ENCODE assay signal across 20 mouse cellular contexts in the genomic region with DNA sequence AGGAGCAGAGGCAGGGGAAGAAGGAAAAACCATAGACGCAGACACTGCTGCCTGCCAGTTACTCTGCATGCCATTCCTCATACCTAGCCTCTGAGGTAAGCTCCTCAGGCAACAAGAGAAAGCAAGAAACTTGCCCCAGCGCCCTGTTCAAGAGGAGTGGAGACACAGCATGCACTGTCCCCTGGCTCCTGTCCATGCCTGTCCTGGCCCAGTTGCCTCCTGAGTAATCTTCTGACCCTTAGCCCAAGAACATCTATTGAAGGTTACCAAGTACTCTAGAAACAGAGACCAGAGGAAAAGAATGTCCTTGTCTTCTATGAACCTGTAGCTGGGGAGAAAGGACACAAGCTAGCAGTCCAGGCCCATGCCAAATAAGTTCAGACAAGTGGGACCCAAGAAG. TPM values are rescaled to one million over a fixed set of nuclear protein-coding genes. Genes with fewer than 3 reads are reported as not detected.
"Had no signal": no experiment of that assay in that cellular context is flagged by ENCODE, and none has a peak within 500 bp of the region (broad histone marks: within the 10 kb centered on the region; RNA-seq: fewer than 3 reads in every experiment).

No protein-coding gene starts in this region.

- DNase-seq: layer of hippocampus, postnatal 36 days; liver, postnatal 0 days; lung, embryonic 14.5 days; right cerebral cortex, adult 18-20 months; right cerebral cortex, postnatal 14 days; right cerebral cortex, postnatal 4 days; thymus, adult 2 months; thymus, postnatal 14 days; thymus, postnatal 4 days had no signal

- H3K9me3 ChIP-seq: midbrain, embryonic 12.5 days; midbrain, embryonic 15.5 days; neural tube, embryonic 12.5 days; neural tube, embryonic 15.5 days had no signal

- H3K36me3 ChIP-seq: midbrain, embryonic 12.5 days; midbrain, embryonic 15.5 days; neural tube, embryonic 12.5 days; neural tube, embryonic 15.5 days had no signal

- H3K9ac ChIP-seq: liver, embryonic 14.5 days; liver, postnatal 0 days; lung, embryonic 14.5 days; midbrain, embryonic 12.5 days; midbrain, embryonic 15.5 days; neural tube, embryonic 12.5 days; neural tube, embryonic 15.5 days had no signal

- ATAC-seq: intestine, postnatal 0 days; liver, postnatal 0 days; lung, postnatal 0 days; midbrain, embryonic 15.5 days had no signal

- H3K4me2 ChIP-seq: liver, embryonic 11.5 days; lung, embryonic 14.5 days; midbrain, embryonic 12.5 days; midbrain, embryonic 15.5 days; neural tube, embryonic 12.5 days; neural tube, embryonic 15.5 days had no signal

- H3K27ac ChIP-seq: left cerebral cortex, adult 2 months; liver, embryonic 14.5 days; macrophage; midbrain, embryonic 12.5 days; midbrain, embryonic 15.5 days; neural tube, embryonic 12.5 days; neural tube, embryonic 15.5 days; stomach, postnatal 0 days had no signal

- H3K27me3 ChIP-seq: midbrain, embryonic 12.5 days; midbrain, embryonic 15.5 days; neural tube, embryonic 12.5 days; neural tube, embryonic 15.5 days had no signal

- H3K4me1 ChIP-seq: neural tube, embryonic 12.5 days had no signal

- H3K4me3 ChIP-seq: left cerebral cortex, adult 2 months; midbrain, embryonic 12.5 days; midbrain, embryonic 15.5 days; neural tube, embryonic 12.5 days; neural tube, embryonic 15.5 days had no signal

RNA-seq across cellular contexts. Expression of a gene that starts 15.9 kb away (rescaled TPM):
- polyA plus RNA-seq: liver, postnatal 0 days; macrophage had no signal
